Mouse (Mus musculus): ENCODE measurements at regions not wholly inside any gene's neighbourhood (a gene's known extent, or its start where the extent isn't known, plus 50 kb on each side); places are given as distances from the start of the nearest gene placed in this dataset.

GRCm38 (mm10) chr2:169010271-169010670, 54.9 kb upstream of the Zfp64 start:
- no peak for TF ChIP-seq CTCF (IDR thresholded peaks at IDR 0.05)
- no peak for TF ChIP-seq POLR2A (IDR thresholded peaks at IDR 0.05; ENCODE audit: insufficient read depth, low read depth, low read length)
- TF ChIP-seq EP300 (IDR thresholded peaks at IDR 0.05; ENCODE audit: insufficient read depth, low read depth, low read length) = no peak

Data from heart, adult 2 months (tissue).